Mouse (Mus musculus) neural tube, embryonic 10.5 days (tissue): ENCODE data around the gene Josd2.

Experiments
- DNase-seq: peaks from one replicate; pipeline ENCODE4 v3.0.0-alpha.2; 2017; ENCODE audit warnings: low spot score; ENCODE audit errors: extremely low spot score

Josd2 gene

DNA sequence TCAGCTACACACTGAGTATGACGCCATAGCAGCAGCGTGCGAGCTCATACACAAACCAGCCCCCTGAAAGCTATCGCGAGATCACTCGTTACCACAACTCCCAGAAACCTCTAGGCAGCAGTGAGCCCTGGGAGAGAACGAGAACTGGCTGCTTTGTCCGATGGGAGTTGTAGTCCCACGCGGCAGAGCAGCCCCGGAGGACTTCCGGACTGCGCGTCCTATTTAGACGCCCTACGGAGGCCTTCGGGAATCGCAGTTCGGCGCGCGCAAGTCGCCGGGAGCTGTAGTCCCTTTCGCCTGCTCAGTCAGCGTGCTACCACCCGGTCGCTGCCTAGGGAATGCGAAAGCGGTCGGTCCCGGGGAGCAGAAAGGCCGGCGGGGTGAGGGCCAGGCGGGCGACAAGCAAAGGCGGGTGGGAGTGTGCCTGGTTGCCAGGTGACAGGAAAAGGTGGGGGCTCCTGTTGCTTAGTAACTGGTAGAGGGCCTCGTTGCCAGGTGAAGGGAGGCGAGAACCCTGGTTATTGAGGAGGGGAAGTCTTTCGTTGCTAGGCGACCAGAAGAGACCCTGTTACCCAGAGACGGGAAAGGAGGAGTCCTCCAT, at the start of gene Josd2:
Josd2 (plus strand) TSS at position 170 of the 601 bp plus-strand sequence.
- peak; percentile 94 for DNase-seq

DNA sequence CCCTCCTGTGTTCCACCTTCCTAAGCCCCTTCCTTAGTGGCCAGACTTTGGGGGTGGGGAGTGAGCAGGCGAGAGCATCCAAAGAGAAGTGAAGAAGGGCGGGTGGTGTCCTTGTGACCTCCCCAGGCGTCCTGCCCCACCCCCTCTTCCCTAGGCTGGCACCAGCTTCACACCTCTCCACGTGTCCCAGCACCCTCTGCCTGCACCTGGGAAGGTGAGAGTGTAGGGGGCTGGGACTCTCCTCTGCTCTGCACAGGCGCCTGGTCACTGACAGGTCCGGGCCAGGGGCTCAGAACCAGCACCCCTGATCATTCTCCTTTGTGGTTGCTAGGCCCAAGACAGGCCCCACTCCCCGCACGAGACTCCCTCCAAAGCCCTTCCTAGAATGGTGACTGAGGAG, 40.1 kb upstream of the Josd2 start:
- DNase-seq = no peak

DNA sequence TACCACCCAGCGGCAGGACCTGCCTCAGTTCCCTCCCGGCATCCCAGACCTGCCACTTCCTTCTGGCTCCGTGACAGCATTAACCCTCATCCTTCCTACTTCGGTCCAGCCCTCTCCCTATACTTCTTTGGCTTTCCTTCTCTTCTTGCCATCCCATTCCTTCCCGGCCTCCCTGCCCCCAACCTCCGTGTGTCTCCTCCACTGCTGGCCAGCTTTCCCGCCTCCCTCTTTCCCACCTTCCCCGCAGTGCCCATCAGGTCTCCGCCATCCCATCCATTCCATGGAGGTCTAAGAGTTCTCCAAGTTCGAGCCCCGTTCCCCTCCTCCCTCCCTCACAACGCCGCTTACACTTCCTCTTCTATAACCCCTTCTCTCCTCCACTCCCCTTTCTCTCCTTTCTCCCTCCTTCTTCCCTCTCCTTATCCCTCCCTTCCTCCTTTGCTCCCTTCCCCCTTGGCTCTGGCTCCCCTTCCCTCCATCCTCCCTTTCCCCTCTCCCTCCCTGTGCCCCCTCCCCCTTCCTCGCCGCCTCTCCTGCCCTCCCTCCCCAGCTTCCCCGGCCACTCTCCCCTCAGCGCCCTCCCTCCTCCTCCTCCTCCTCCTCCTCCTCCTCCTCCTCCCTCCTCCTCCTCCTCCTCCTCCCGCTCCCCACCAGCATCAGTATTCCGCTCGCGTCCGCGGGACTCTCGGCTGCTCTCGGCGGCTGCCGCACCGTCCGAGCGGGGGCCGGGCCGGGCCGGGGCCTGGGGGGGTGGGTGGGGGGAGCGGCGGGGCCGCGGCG, 39.4 kb upstream of the Josd2 start:
- peak; percentile 75 for DNase-seq

DNA sequence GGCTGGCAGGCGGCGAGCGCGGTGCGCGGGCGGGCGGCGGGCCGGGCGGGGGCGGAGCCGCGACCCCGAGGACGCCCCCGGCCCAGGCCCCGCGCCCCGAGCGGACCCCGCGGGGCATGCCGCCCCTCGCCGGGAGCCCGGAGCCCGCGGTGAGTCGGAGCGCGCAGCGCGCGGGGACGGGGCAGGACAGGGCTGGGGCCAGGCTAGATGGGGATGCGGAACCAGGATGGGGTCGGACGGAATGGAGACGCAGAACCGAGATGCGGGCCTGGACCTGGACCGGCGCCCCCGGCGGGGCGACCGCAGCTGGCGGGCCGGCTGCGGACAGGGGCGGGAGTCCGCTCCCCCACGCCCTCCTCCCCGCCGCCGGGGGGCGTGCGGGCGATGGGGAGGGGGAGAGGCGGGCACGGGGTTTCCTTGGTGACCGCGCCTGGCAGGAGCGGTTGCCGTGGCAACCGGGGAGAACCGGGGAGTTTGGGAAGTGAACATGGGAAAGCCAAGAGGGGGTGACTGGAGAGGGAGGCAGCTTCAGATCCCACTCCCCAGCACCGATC, 38.7 kb upstream of the Josd2 start, which contains the start of gene Lrrc4b:
Lrrc4b (plus strand) TSS at position 51 of the 554 bp plus-strand sequence.
- DNase-seq = peak; percentile 81

DNA sequence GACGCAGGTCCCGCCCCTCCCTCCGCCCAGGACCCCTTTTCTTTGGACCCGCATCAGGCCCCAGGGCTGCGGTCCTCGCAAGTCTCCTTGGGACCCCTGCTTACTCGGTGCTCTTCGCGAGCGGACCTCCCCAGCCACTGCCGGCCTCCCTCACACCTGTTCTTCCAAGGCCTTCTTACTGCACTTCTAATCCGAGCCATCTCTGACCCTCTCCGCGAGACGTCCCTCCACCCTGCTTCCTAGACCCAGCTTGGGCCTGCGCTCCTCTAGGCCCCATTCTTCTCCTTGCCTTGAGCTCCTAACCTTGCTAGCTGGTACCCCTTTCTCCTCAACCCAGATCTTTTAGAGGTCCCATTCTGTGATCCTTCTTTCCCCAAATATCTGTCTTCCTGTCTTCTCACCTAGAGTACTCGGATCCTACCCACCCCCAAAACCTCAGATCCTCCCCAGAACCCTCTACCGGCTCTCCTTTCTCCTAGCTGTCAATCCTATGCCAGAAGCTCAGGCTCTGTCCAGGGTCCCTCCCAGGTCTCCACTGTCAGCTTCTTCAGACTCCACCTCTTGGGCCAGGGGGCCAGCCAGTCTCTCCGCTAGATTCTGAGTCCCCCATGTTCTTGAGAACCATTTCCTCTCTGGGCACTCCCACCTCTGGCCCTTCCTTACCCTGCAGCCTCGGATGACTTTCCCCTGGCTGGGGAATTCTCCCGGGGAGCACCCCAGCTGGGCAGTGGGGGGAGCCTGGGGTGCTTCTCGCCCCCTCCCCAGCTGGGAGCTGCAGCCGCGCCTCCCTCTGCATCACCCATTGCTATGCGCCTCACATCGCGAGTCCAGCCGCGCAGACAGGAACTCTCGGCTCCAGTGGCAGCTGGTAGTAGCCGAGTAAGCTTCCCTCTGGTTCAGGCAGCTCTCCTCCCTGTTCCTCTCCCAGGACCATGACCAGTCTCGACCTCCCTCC, 38.0 kb upstream of the Josd2 start:
- peak; percentile 41 for DNase-seq

DNA sequence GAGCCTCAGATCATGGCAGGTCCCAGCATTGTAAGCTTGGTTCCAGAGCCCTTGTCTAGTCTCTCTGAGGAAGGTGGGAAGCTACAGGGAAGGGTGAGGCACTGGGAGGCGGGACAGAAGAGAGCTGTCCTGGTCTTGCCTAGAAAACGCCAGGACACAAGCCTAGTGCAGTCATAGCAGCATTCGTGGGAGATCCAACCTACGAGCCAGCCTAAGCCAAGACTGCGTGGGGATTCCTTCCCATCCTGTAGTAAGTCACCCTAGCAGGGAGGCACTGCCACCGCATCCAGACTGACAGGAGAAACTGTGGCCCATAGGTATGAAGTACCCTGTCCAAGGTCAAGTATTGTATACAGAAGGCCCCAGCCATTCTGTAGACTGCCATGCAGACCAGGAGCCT, 35.2 kb upstream of the Josd2 start:
- DNase-seq = no peak

DNA sequence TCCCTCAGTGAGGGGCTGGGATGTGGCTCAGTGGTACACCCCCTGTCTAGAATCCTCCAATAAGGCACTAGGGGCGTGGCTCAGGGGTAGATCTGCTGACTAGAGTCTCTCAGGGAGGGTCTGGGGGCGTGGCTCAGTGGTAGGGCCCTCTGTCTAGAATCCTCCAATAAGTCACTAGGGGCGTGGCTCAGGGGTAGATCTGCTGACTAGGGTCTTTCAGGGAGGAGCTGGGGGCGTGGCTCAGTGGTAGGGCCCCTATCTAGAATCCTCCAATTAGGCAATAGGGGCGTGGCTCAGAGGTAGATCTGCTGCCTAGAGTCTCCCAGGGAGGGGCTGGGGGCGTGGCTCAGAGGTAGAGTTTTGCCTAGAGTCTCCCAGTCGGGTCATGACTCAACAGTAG, 34.4 kb upstream of the Josd2 start:
- peak; percentile 55 for DNase-seq

DNA sequence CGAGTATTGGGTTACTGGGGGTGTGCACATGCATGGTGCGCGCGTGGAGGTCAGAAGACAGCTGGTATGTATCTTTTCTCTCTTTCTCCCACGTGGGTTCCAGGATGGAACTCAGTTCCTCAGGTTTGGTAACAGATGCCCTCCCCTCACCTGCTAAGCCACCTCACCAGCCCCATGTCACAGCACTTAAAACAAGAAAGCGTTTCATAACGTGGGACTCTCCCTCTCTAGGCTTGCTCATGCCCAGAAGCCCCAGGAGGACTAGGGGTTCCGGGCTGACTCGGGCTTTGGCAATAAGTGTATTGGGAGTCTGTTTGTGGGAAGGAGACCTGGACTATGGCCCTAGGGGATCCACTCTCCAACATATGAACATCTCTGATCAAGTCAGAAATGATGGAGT, 33.7 kb upstream of the Josd2 start:
- DNase-seq = no peak

DNA sequence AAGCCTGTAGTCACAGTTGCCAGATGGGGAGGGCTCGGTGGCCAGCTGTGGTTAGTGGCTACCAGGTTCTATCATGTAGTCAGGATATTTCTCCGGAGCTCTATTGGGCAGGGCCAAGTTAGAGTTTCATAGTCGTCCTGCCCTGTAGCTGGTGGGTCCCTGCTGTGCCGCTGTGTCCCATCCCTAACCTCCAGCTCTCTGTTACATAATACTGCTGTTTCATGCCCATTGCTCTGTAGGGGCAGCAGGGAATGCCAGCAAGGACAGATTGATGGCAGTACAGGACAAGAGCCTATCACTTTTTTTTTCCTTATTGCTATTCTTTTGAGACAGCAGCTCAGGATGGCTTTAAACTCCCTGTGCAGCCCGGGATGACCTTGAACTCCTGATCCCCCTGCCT, 32.0 kb upstream of the Josd2 start:
- no peak for DNase-seq

DNA sequence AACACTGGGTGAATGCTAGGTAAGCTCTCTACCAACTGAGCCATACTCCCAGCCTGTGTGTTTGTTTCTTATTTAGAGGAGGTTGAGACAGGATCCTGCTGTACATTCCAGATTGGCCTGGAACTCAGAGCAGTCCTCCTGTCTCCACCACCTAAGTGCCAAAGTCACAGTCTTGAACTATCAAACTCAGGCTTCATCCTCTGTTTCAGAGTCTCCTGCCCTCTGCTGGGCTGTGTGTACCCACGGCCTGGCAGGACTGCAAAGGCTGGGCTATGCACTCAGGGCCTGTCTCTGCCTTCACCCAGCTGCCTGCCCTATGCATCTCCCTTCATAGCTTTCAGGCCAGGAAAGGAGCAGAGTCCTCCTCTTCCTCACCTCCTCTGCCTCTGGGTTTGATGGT, 31.5 kb upstream of the Josd2 start:
- no peak for DNase-seq

DNA sequence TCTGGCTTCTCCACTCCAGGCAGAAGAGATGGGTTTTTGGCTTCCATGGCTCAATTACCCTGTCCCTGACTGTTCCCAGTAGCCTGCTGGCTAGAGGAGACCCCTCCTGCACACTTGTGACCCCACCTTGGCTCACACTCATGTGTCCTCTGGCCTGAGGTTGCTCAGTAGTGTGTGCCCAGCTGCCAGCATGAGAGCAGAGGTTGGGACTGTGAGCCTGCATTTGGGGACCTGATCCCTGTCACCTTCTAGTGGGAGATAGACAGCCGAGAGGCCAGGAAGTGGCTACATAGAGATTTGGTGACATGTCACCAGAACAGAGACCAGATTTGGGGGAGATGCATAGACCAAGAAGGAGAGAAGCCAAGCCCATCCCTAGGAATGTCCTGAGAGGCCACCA, 30.6 kb upstream of the Josd2 start:
- no peak for DNase-seq

DNA sequence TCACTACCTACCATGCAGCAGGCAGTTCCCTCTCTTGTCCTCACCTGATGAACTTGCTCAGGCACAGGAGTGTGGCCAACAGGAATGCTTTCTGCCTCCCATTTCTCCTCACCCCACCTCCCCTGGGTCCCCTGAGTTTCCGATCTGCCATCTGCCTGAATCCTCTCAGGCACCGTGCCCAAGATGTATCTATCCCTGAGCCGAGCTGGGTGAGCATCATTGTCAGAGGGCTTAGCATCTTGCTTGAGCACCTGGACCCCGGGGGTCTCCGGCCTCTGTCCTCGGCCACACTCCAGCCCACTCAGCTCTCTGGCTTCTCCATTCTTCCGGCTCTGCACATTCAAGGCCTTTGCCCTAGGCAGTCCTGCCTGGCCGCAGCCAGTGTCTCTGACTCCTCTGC, 29.8 kb upstream of the Josd2 start:
- no peak for DNase-seq

DNA sequence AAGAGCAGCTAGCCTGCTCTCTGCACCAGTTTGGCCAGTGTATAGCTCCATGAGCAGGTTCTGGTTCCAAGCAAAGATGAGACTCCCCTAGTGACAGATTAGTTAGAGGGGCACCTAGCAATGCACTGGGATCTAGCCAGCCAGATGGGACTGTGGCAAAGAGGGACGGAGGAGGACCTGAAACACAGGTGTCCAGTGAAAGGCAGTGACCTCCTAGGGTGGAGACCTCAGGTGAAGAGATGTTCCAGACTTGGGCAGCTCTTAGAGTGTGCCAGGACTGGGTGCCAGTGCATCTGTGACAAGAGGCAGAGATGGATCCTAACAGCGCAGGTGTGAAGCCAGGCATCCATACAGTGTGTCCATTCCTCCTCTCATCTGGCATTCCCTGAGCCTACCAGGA, 28.1 kb upstream of the Josd2 start:
- no peak for DNase-seq

DNA sequence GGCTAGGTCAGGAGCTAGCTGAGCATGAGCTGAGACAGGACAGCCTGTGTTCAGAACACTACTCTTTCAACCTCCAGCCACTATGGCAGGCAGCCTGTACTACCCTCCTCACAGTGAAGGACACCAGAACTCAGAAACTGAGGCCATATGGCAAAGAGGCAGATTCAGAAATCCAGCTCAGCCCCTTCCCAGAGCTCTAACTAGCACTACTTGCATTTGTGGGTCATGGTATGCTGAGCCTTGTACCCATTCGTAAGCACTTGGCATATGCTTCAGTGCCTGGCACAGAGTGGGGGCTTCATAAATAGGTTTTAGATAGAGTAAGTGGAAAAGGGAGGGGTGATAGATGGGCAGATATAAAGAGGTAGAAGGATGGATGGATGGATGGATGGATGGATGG, 27.3 kb upstream of the Josd2 start:
- no peak for DNase-seq

DNA sequence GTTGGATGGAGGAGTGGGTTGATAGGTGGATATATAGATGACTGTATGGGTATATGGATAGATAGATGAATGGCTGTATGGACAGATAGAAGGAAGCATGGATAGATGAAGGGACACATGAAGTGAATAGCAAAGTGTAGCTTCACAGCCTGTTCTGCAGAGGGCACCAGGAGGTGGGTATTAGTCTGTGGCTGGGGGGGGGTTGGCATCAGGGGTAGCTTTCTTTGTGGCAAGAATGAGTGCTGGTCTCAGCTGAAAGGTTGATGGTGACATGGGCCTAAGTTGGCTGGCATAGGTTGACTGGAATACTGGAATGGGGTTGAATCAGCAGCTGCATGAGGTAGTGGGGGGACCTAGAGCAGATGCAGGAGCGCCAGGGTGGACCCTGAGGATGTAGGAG, 26.6 kb upstream of the Josd2 start:
- no peak for DNase-seq

DNA sequence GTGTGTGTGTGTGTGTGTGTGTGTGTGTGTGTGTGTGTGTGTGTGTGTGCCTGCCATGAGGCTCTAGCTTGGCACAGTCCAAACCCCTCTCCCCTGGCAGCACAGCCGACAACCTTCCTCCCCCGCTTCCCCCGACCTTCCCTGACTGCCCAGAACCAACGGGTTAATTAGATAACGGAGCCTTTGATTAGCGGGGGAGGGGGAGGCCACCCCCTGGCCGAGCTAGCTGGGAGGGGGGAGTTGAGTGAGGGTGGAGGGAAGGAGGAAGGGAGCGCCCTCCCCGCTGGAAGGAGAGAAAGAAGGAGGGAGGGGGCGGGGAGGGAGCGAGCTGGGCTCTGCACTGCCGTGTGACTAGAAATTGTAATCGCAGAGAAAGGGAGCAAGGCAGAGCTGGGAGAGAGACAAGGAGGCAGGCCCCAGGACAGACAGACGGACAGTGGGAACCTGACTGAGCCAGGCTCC, 26.1 kb upstream of the Josd2 start:
- peak; percentile 41 for DNase-seq

DNA sequence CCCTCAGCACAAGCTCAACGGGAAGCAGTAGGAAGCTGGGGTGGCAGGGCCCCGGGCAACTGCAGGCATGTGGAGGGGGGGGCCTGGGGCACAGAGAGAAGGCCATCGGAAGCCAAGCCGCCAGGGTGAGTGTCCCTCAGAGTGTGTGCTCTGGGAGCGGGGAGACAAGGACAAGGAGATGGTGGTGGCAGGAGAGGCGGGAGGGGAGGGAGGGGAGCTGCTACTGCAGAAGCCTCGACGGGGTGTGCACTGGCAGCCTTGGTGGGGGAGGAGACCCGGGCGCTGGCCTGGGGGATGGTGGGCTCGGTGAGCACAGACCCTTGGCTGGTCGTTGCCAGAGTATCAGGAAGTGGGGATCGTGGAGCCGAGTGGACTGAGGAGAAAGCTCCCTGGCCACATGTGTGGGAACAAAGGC, 25.4 kb upstream of the Josd2 start:
- peak; percentile 51 for DNase-seq

DNA sequence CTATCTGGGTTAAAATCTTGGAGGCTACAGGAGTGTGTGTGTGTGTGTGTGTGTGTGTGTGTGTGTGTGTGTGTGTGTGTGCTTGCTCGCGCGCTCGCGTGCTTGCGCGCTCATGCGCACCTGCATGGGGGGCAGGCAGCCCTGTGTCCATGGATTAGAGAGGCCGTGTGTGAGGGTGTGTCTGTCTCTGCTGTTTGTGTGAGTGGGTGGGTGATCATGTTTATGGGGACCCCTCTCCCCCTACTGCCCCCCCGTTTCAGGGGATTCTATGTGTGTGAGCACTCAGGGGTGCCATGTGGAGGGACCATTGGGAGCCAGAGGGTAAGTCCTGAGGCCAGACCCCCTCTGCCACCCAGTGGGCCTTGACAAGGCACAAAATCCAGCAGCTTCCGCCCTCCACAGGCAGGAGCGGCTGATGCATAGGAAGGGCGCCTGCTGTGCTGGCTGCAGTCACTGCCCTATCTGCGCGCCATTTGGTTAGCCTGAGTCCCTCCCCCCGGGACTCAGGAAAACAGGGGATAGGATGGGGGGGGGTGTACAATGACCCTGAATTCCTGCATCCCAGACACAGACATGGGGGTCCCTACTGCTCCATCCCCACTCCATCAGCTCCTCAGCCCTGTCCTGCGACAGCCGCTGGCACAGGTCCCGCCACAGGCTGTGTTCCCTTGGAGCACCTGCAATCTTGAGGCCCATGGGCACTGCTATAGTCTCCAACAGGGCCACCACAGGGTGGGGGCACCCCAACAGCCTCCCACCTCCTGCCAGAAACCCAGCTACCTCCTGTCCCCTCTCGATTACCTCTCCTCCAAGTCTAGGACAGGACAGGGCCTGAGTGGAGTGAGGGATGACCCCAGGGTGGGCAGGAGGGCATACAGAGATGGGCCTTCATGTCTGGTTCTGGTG, 24.3 kb upstream of the Josd2 start:
- DNase-seq = no peak

DNA sequence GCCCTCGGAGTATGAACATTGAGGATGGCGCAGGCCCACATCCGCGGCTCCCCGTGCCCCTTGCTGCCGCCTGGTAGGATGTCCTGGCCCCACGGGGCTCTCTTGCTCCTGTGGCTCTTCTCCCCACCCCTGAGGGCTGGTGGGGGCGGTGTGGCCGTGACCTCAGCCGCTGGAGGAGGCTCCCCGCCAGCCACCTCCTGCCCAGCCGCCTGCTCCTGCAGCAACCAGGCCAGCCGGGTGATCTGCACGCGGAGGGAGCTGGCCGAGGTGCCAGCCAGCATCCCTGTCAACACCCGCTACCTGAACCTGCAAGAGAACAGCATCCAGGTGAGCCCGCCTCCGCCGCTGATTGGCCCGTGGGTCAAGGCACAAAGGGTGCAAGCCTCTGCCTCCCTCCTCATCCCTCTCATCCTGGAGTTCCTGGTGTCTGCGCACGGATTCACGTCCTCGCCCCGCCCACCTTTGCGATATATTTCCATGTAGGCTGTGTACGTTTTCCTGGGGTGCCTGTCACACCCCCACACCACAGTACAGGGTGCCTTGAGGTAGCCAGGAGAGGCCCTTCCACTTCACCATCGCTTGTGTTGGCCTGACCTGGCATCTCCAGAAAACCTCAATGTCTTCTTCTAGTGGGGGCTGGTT, 22.8 kb upstream of the Josd2 start:
- DNase-seq = no peak

DNA sequence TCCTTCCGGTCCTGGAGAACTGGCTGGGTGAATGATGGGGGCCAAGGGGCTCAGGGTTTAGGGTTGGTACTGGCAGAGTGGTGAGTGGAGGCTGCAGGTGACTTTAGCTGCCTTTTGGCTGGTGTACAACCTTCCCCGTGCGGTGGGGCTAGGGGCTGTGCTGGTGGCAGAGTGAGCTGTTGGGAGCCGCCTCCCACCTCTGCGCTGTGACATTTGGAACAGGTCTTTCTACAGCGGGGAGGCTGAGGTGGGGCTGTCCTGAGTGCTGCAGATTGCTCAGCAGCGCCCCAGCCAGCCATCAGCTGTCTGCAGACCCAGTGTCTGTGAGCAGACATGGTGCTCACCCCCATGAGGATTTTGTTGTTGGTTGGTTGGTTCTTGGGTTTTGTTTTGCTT, 22.3 kb upstream of the Josd2 start:
- DNase-seq = no peak
